Mouse (Mus musculus): ENCODE measurements around the gene Sugp2.

GRCm38 (mm10) chr8:70197603-70198002, 36.4 kb upstream of the Sugp2 start:
- TF ChIP-seq CTCF (IDR thresholded peaks at IDR 0.05; ENCODE audit: borderline replicate concordance, extremely low read depth, insufficient read depth, insufficient read length) (no peak), POLR2A (IDR thresholded peaks at IDR 0.05; ENCODE audit: borderline replicate concordance, extremely low read depth, insufficient read depth, insufficient read length, poor library complexity, severe bottlenecking) (no peak)

All from brain, embryonic 14.5 days (tissue).